20 mouse cellular contexts compared by ENCODE assay signal in genomic region chr5:53825886-53826285, GRCm38 (mm10).
"Had no signal": no experiment of that assay in that cellular context is flagged by ENCODE, and none has a peak within 500 bp of the region (broad histone marks: within the 10 kb centered on the region; RNA-seq: fewer than 3 reads in every experiment).

No protein-coding gene starts in this region.

- H3K27ac ChIP-seq: left cerebral cortex, adult 2 months; liver, embryonic 13.5 days; midbrain, embryonic 10.5 days; midbrain, embryonic 13.5 days; neural tube, embryonic 12.5 days; neural tube, embryonic 15.5 days; stomach, embryonic 15.5 days had no signal

- H3K4me2 ChIP-seq: liver, embryonic 13.5 days; midbrain, embryonic 13.5 days; neural tube, embryonic 12.5 days; neural tube, embryonic 15.5 days; stomach, embryonic 15.5 days had no signal

- H3K4me1 ChIP-seq: liver, embryonic 13.5 days; midbrain, embryonic 10.5 days; midbrain, embryonic 13.5 days; neural tube, embryonic 12.5 days; stomach, embryonic 15.5 days had no signal

- H3K9me3 ChIP-seq: liver, embryonic 13.5 days; megakaryocyte, embryonic 14.5 days; midbrain, embryonic 10.5 days; midbrain, embryonic 13.5 days; neural tube, embryonic 12.5 days; neural tube, embryonic 15.5 days; stomach, embryonic 15.5 days had no signal

- H3K4me3 ChIP-seq: left cerebral cortex, adult 2 months; liver, embryonic 13.5 days; megakaryocyte, embryonic 14.5 days; midbrain, embryonic 10.5 days; midbrain, embryonic 13.5 days; neural tube, embryonic 12.5 days; neural tube, embryonic 15.5 days; stomach, embryonic 15.5 days had no signal

- ATAC-seq: intestine, postnatal 0 days; midbrain, embryonic 13.5 days had no signal

- H3K27me3 ChIP-seq: liver, embryonic 13.5 days; megakaryocyte, embryonic 14.5 days; midbrain, embryonic 13.5 days; neural tube, embryonic 12.5 days; neural tube, embryonic 15.5 days; stomach, embryonic 15.5 days had no signal

- H3K36me3 ChIP-seq: liver, embryonic 13.5 days had no signal

- DNase-seq: kidney, adult 2 months; kidney, postnatal 10 days; kidney, postnatal 36 days; layer of hippocampus, postnatal 36 days; liver, embryonic 13.5 days; lung, adult 2 months; lung, postnatal 14 days; lung, postnatal 4 days; right cerebral cortex, adult 18-20 months; right cerebral cortex, postnatal 25 days; spleen, adult 18-20 months; thymus, postnatal 25 days had no signal

- H3K9ac ChIP-seq: liver, embryonic 13.5 days; midbrain, embryonic 13.5 days; neural tube, embryonic 12.5 days; neural tube, embryonic 15.5 days; stomach, embryonic 15.5 days had no signal
